In genomic region chr17:70173916-70174315, GRCm38 (mm10) we compare ENCODE assay signal across 25 mouse cellular contexts.
DNase-seq lines count a peak whose midpoint lies in the region; ATAC-seq and TF ChIP-seq lines count a peak whose summit lies in the region.
"Had no signal": no experiment of that assay in that cellular context is flagged by ENCODE, and none has a peak within 500 bp of the region (broad histone marks: within the 10 kb centered on the region; RNA-seq: fewer than 3 reads in every experiment).

No protein-coding gene starts in this region.

- no peaks in the 10 kb centered on the region for H3K36me3 ChIP-seq in hindbrain, embryonic 12.5 days
- H3K36me3 ChIP-seq: forebrain, embryonic 12.5 days; liver, embryonic 12.5 days; midbrain, embryonic 13.5 days had no signal

- DNase-seq in layer of hippocampus, adult 2 months (ENCODE audit: low spot score in 2 of 2): no peak
- DNase-seq in layer of hippocampus, adult 11-12 months (ENCODE audit: low spot score): no peak
- DNase-seq in brain, adult 2 months (ENCODE audit: low read depth, low spot score): peak; percentile 76
- DNase-seq in cerebellum, adult 18-20 months: peak; percentile 33 to 40
- DNase-seq in cerebellum, postnatal 14 days: peak; percentile 30 to 36
- DNase-seq: adrenal gland, postnatal 25 days; B cell, adult 2 months; gastrocnemius, postnatal 25 days; heart, adult 11 months; heart, postnatal 36 days; kidney, postnatal 14 days; layer of hippocampus, postnatal 36 days; left cerebral cortex, postnatal 4 days; liver, postnatal 0 days; lung, postnatal 4 days had no signal

- H3K4me1 ChIP-seq in hindbrain, embryonic 12.5 days: no peaks in the 10 kb centered on the region
- H3K4me1 ChIP-seq: forebrain, embryonic 12.5 days; liver, embryonic 12.5 days; megakaryocyte, embryonic 14.5 days; midbrain, embryonic 13.5 days had no signal

- no peak overlapping the region for H3K9ac ChIP-seq in hindbrain, embryonic 12.5 days
- H3K9ac ChIP-seq: forebrain, embryonic 12.5 days; hindbrain, embryonic 14.5 days; liver, embryonic 12.5 days; liver, postnatal 0 days; midbrain, embryonic 13.5 days had no signal

- H3K9me3 ChIP-seq in hindbrain, embryonic 12.5 days (replicated peaks): no peaks in the 10 kb centered on the region
- H3K9me3 ChIP-seq: forebrain, embryonic 12.5 days; liver, embryonic 12.5 days; midbrain, embryonic 13.5 days had no signal

- no peak for ATAC-seq in hindbrain, embryonic 12.5 days (ENCODE audit: low FRiP score)
- ATAC-seq: intestine, postnatal 0 days; liver, embryonic 12.5 days; liver, postnatal 0 days; midbrain, embryonic 13.5 days had no signal

- H3K27ac ChIP-seq in layer of hippocampus, adult 2 months: 0 out of 2 replicates have a peak overlapping the region, but pooled peaks have one; percentile 14
- H3K27ac ChIP-seq in hindbrain, embryonic 12.5 days: no peak overlapping the region
- H3K27ac ChIP-seq: forebrain, embryonic 12.5 days; hindbrain, embryonic 14.5 days; liver, embryonic 12.5 days; midbrain, embryonic 13.5 days; stomach, postnatal 0 days had no signal

- 93% methylated on average over 6 of the region's 6 CpGs for WGBS in hindbrain, embryonic 12.5 days

- H3K27me3 ChIP-seq in hindbrain, embryonic 12.5 days: no peaks in the 10 kb centered on the region
- H3K27me3 ChIP-seq: forebrain, embryonic 12.5 days; liver, embryonic 12.5 days; megakaryocyte, embryonic 14.5 days; midbrain, embryonic 13.5 days had no signal

- TF ChIP-seq CTCF in layer of hippocampus, adult 2 months (conservative IDR thresholded peaks at IDR 0.05): no peak

- no peak overlapping the region for H3K4me3 ChIP-seq in layer of hippocampus, adult 2 months
- no peak overlapping the region for H3K4me3 ChIP-seq in hindbrain, embryonic 12.5 days
- H3K4me3 ChIP-seq: erythroblast, embryonic 14.5 days; forebrain, embryonic 12.5 days; liver, embryonic 12.5 days; megakaryocyte, embryonic 14.5 days; midbrain, embryonic 13.5 days had no signal

- no peak overlapping the region for H3K4me2 ChIP-seq in hindbrain, embryonic 12.5 days (replicated peaks)
- H3K4me2 ChIP-seq: forebrain, embryonic 12.5 days; heart, embryonic 11.5 days; hindbrain, embryonic 14.5 days; liver, embryonic 12.5 days; midbrain, embryonic 13.5 days had no signal

Comparison
In these comparisons a context has a peak if more than half of its experiments do, and no peak if none do; other contexts are left out.
1. DNase-seq: peak in brain, adult 2 months (single experiment), cerebellum, adult 18-20 months (2 of 2) and cerebellum, postnatal 14 days (2 of 2); none in layer of hippocampus, adult 2 months (0 of 2) and layer of hippocampus, adult 11-12 months (single experiment).